Mouse (Mus musculus) gastrocnemius, adult 8-10 months (tissue): Measurements from ENCODE around the gene Adssl1. TPM values are rescaled to one million over a fixed set of nuclear protein-coding genes. Genes with fewer than 3 reads are reported as not detected.

Source experiments
- DNase-seq, 2 experiments: peaks; one replicate each; pipeline ENCODE4 v3.0.0; 2022; ENCODE audit warnings: low spot score in 2 of 2
- total RNA-seq, 4 experiments: library from RNA; stranded (reverse); gene quantifications; 2 replicates each; pipeline ENCODE4 v1.2.4; 2022

Gene Adssl1
- total RNA-seq, 4 experiments from 2014 or later, result 952 to 1,087 (median 1,016) TPM

- no peak for DNase-seq
Measured at GRCm38 (mm10) chr12:112621900-112622299, 2.1 kb downstream of the Adssl1 start.

- no peak for DNase-seq
Measured at GRCm38 (mm10) chr12:112623742-112624141, 3.9 kb downstream of the Adssl1 start.

- DNase-seq, result peak; percentile 58 to 72
Measured at GRCm38 (mm10) chr12:112625700-112626099, 5.9 kb downstream of the Adssl1 start.

- no peak for DNase-seq
Measured at GRCm38 (mm10) chr12:112626455-112626854, 6.6 kb downstream of the Adssl1 start.

- DNase-seq, result no peak
Measured at GRCm38 (mm10) chr12:112627097-112627881, 7.4 kb downstream of the Adssl1 start.

GRCm38 (mm10) chr12:112628197-112628596 is 8.4 kb downstream of the Adssl1 start:
- no peak for DNase-seq

- peak; percentile 77 to 85 for DNase-seq
Measured at GRCm38 (mm10) chr12:112628928-112629721, 9.3 kb downstream of the Adssl1 start.

GRCm38 (mm10) chr12:112630029-112630428 is 10.2 kb downstream of the Adssl1 start:
- DNase-seq, result peak; percentile 38 to 64

- no peak for DNase-seq
Measured at GRCm38 (mm10) chr12:112630796-112631195, 11.0 kb downstream of the Adssl1 start.

GRCm38 (mm10) chr12:112631472-112631871 is 11.6 kb downstream of the Adssl1 start:
- no peak for DNase-seq

- no peak for DNase-seq
Measured at GRCm38 (mm10) chr12:112632084-112632777, 12.4 kb downstream of the Adssl1 start.

GRCm38 (mm10) chr12:112632907-112633306 is 13.1 kb downstream of the Adssl1 start:
- DNase-seq, result no peak

GRCm38 (mm10) chr12:112633686-112634085 is 13.8 kb downstream of the Adssl1 start:
- DNase-seq, result no peak

GRCm38 (mm10) chr12:112639526-112639925 is 19.7 kb downstream of the Adssl1 start:
- no peak for DNase-seq

GRCm38 (mm10) chr12:112643126-112643525 is 23.3 kb downstream of the Adssl1 start:
- DNase-seq, result no peak

GRCm38 (mm10) chr12:112644180-112644854 is 24.5 kb downstream of the Adssl1 start, which contains the start of gene Siva1:
Siva1 (plus strand) TSS chr12:112644679.
- peak; percentile 96 to 99 for DNase-seq

- DNase-seq, result no peak
Measured at GRCm38 (mm10) chr12:112644855-112645506, 25.1 kb downstream of the Adssl1 start.

GRCm38 (mm10) chr12:112646139-112646538 is 26.3 kb downstream of the Adssl1 start:
- DNase-seq, result no peak

- no peak for DNase-seq
Measured at GRCm38 (mm10) chr12:112648081-112648480, 28.2 kb downstream of the Adssl1 start.

GRCm38 (mm10) chr12:112651778-112652439 is 32.1 kb downstream of the Adssl1 start:
- DNase-seq, result no peak
